Mouse (Mus musculus) layer of hippocampus, adult 9-10 months (tissue): ENCODE data around the gene Brsk2.

Source experiments
- DNase-seq: peaks from one replicate; pipeline ENCODE4 v3.0.0; 2022; ENCODE audit warnings: low spot score

Brsk2 gene

GRCm38 (mm10) chr7:142030073-142030472 is 80.5 kb downstream of the Brsk2 start:
- no peak for DNase-seq

- no peak for DNase-seq
Observed at GRCm38 (mm10) chr7:142034198-142034597, 84.6 kb downstream of the Brsk2 start.

- no peak for DNase-seq
Observed at GRCm38 (mm10) chr7:142035048-142035811, 85.7 kb downstream of the Brsk2 start.

- peak; percentile 27 for DNase-seq
Observed at GRCm38 (mm10) chr7:142037553-142038170, 88.1 kb downstream of the Brsk2 start.

GRCm38 (mm10) chr7:142040756-142041155 is 91.2 kb downstream of the Brsk2 start:
- no peak for DNase-seq

GRCm38 (mm10) chr7:142045344-142045743 is 95.8 kb downstream of the Brsk2 start:
- no peak for DNase-seq

GRCm38 (mm10) chr7:142045932-142046331 is 96.4 kb downstream of the Brsk2 start:
- no peak for DNase-seq

GRCm38 (mm10) chr7:142050536-142050935 is 101.0 kb downstream of the Brsk2 start:
- no peak for DNase-seq
